Mouse (Mus musculus) liver, embryonic 12.5 days (tissue): ENCODE measurements around the gene Mtmr6. TPM values are rescaled to one million over a fixed set of nuclear protein-coding genes. Genes with fewer than 3 reads are reported as not detected.
"Not testable (repeated sequence)": the region's sequence is repeated elsewhere in the genome, so short reads cannot be mapped to it uniquely, and the experiment has no call there.

Experiments used
- ATAC-seq: fragments of 200-750 bp; cut with Nextera tagmentation; 2 replicates; pipeline ENCODE4 v1.8.0; 2017; ENCODE audit warnings: moderate number of reproducible peaks, mild to moderate bottlenecking, moderate library complexity
- H3K27ac ChIP-seq: fragments of 300-500 bp; sonication (generic); 2 replicates; pipeline ENCODE4 v1.5.1; 2016; ENCODE audit warnings: mild to moderate bottlenecking
- H3K27me3 ChIP-seq: fragments of 300-500 bp; sonication (generic); replicated peaks from 2 replicates; pipeline ENCODE4 v1.6.1; 2016; ENCODE audit warnings: mild to moderate bottlenecking, moderate library complexity
- H3K36me3 ChIP-seq: fragments of 300-500 bp; sonication (generic); 2 replicates; pipeline ENCODE4 v1.6.1; 2016; ENCODE audit warnings: mild to moderate bottlenecking, moderate library complexity
- H3K4me1 ChIP-seq: fragments of 300-500 bp; sonication (generic); 2 replicates; pipeline ENCODE4 v1.6.1; 2016
- H3K4me2 ChIP-seq: fragments of 300-500 bp; sonication (generic); 2 replicates; pipeline ENCODE4 v1.6.1; 2016; ENCODE audit warnings: mild to moderate bottlenecking, moderate library complexity
- H3K4me3 ChIP-seq: fragments of 300-500 bp; sonication (generic); 2 replicates; pipeline ENCODE4 v1.5.1; 2016; ENCODE audit warnings: mild to moderate bottlenecking, moderate library complexity
- H3K9ac ChIP-seq: fragments of 300-500 bp; sonication (generic); 2 replicates; pipeline ENCODE4 v1.6.1; 2016; ENCODE audit warnings: mild to moderate bottlenecking, moderate library complexity
- H3K9me3 ChIP-seq: fragments of 300-500 bp; sonication (generic); replicated peaks from 2 replicates; pipeline ENCODE4 v1.6.1; 2016; ENCODE audit warnings: mild to moderate bottlenecking, moderate library complexity
- WGBS: fragments of 180-500 bp; shearing (Covaris S2); methylation state at CpG from one replicate; pipeline ENCODE4 v1.1.7; 2016; ENCODE audit not compliant: insufficient replicate concordance; 5-methylcytosine and 5-hydroxymethylcytosine counted together
- polyA plus RNA-seq: library from polyadenylated mRNA; unstranded; fragments of >200 nt; fragmentation: Nextera tagmentation; extraction: Ambion mirVana; gene quantifications from 2 replicates; pipeline ENCODE4 v1.2.1, GENCODE M21; 2016

Gene Mtmr6
- polyA plus RNA-seq, 1 experiment from 2014 or later, result 16.7 TPM

- Histone ChIP-seq H3K4me1 (no peaks in the 10 kb centered on the region), H3K9ac (no peak overlapping the region), H3K27ac (no peak overlapping the region), H3K9me3 (no peaks in the 10 kb centered on the region), H3K4me3 (no peak overlapping the region), H3K4me2 (no peak overlapping the region), H3K36me3 (peaks cover 54% of the 10 kb centered on the region), H3K27me3 (no peaks in the 10 kb centered on the region)
- WGBS, result 81% methylated on average over 6 of the region's 6 CpGs
- ATAC-seq, result no peak
Observed at GRCm38 (mm10) chr14:60301024-60301423, 36.0 kb downstream of the Mtmr6 start.

- no peak for ATAC-seq
- no peak overlapping the region for H3K27ac ChIP-seq
- no peak overlapping the region for H3K9ac ChIP-seq
- no peak overlapping the region for H3K4me2 ChIP-seq
- WGBS, result 77% methylated on average over 4 of the region's 4 CpGs
- no peak overlapping the region for H3K4me3 ChIP-seq
- H3K4me1 ChIP-seq, result no peaks in the 10 kb centered on the region
- H3K9me3 ChIP-seq, result no peaks in the 10 kb centered on the region
- H3K36me3 ChIP-seq, result peaks cover 46% of the 10 kb centered on the region
- H3K27me3 ChIP-seq, result no peaks in the 10 kb centered on the region
Observed at GRCm38 (mm10) chr14:60302441-60302840, 37.4 kb downstream of the Mtmr6 start.

GRCm38 (mm10) chr14:60304441-60305220, 39.6 kb downstream of the Mtmr6 start:
- Histone ChIP-seq H3K4me1 (no peaks in the 10 kb centered on the region), H3K9me3 (no peaks in the 10 kb centered on the region), H3K27ac (no peak overlapping the region), H3K4me2 (no peak overlapping the region), H3K9ac (no peak overlapping the region), H3K36me3 (peaks cover 34% of the 10 kb centered on the region), H3K4me3 (no peak overlapping the region), H3K27me3 (no peaks in the 10 kb centered on the region)
- ATAC-seq, result no peak
- WGBS, result 81% methylated on average over 2 of the region's 2 CpGs

- 55% methylated on average over 6 of the region's 6 CpGs for WGBS
- no peak for ATAC-seq
- Histone ChIP-seq H3K9ac (no peak overlapping the region), H3K9me3 (no peaks in the 10 kb centered on the region), H3K36me3 (peaks cover 9% of the 10 kb centered on the region), H3K27ac (no peak overlapping the region), H3K27me3 (no peaks in the 10 kb centered on the region; the same call in 1 of the 2 replicates), H3K4me1 (no peaks in the 10 kb centered on the region), H3K4me3 (no peak overlapping the region), H3K4me2 (no peak overlapping the region)
Observed at GRCm38 (mm10) chr14:60308113-60308512, 43.1 kb downstream of the Mtmr6 start.

- Histone ChIP-seq H3K4me1 (no peaks in the 10 kb centered on the region), H3K9ac (no peak overlapping the region), H3K9me3 (no peaks in the 10 kb centered on the region), H3K36me3 (no peaks in the 10 kb centered on the region), H3K27ac (no peak overlapping the region), H3K4me2 (no peak overlapping the region), H3K27me3 (no peaks in the 10 kb centered on the region; the same call in 1 of the 2 replicates), H3K4me3 (no peak overlapping the region)
- 41% methylated on average over 4 of the region's 4 CpGs for WGBS
- no peak for ATAC-seq
Observed at GRCm38 (mm10) chr14:60310691-60311090, 45.7 kb downstream of the Mtmr6 start.

GRCm38 (mm10) chr14:60319231-60319630, 54.2 kb downstream of the Mtmr6 start:
- H3K9ac ChIP-seq, result no peak overlapping the region
- no peak overlapping the region for H3K4me3 ChIP-seq
- no peaks in the 10 kb centered on the region for H3K9me3 ChIP-seq
- H3K4me2 ChIP-seq, result no peak overlapping the region
- H3K4me1 ChIP-seq, result no peaks in the 10 kb centered on the region
- no peaks in the 10 kb centered on the region for H3K27me3 ChIP-seq
- H3K36me3 ChIP-seq, result no peaks in the 10 kb centered on the region
- H3K27ac ChIP-seq, result no peak overlapping the region
- 78% methylated on average over 1 of the region's 1 CpGs for WGBS
- ATAC-seq, result no peak

- no peak for ATAC-seq
Observed at GRCm38 (mm10) chr14:60320813-60321212, 55.8 kb downstream of the Mtmr6 start.

GRCm38 (mm10) chr14:60340001-60340400, 75.0 kb downstream of the Mtmr6 start:
- WGBS, result 71% methylated on average over 5 of the region's 5 CpGs
- not testable (repeated sequence) for H3K4me2 ChIP-seq, H3K9me3 ChIP-seq, H3K9ac ChIP-seq, H3K27ac ChIP-seq, H3K4me1 ChIP-seq, H3K27me3 ChIP-seq, H3K4me3 ChIP-seq, ATAC-seq, H3K36me3 ChIP-seq

More at GRCm38 (mm10) chr14:60320813-60321212, 55.8 kb downstream of the Mtmr6 start:
- Histone ChIP-seq H3K4me2 (no peak overlapping the region), H3K27me3 (no peaks in the 10 kb centered on the region), H3K36me3 (no peaks in the 10 kb centered on the region), H3K4me1 (no peaks in the 10 kb centered on the region), H3K9ac (no peak overlapping the region), H3K27ac (no peak overlapping the region), H3K4me3 (no peak overlapping the region), H3K9me3 (no peaks in the 10 kb centered on the region)
- WGBS, result 41% methylated on average over 3 of the region's 3 CpGs

- H3K4me2 ChIP-seq, result no peak overlapping the region
- H3K27ac ChIP-seq, result no peak overlapping the region
- no peaks in the 10 kb centered on the region for H3K4me1 ChIP-seq
- H3K4me3 ChIP-seq, result no peak overlapping the region
- 60% methylated on average over 4 of the region's 4 CpGs for WGBS
- no peaks in the 10 kb centered on the region for H3K27me3 ChIP-seq
- no peak for ATAC-seq
- no peaks in the 10 kb centered on the region for H3K9me3 ChIP-seq
- no peaks in the 10 kb centered on the region for H3K36me3 ChIP-seq
- no peak overlapping the region for H3K9ac ChIP-seq
Observed at GRCm38 (mm10) chr14:60340570-60340969, 75.5 kb downstream of the Mtmr6 start.

GRCm38 (mm10) chr14:60345326-60345876, 80.4 kb downstream of the Mtmr6 start:
- Histone ChIP-seq H3K9me3 (no peaks in the 10 kb centered on the region), H3K27ac (no peak overlapping the region), H3K4me2 (no peak overlapping the region), H3K36me3 (no peaks in the 10 kb centered on the region), H3K4me3 (no peak overlapping the region), H3K4me1 (no peaks in the 10 kb centered on the region), H3K27me3 (no peaks in the 10 kb centered on the region), H3K9ac (no peak overlapping the region)
- no peak for ATAC-seq
- 67% methylated on average over 6 of the region's 6 CpGs for WGBS
